Mouse (Mus musculus) testis, adult 10 weeks (tissue): Measurements from ENCODE around the gene Ssxb2. TPM values are rescaled to one million over a fixed set of nuclear protein-coding genes. Genes with fewer than 3 reads are reported as not detected.

ENCODE experiments used
- polyA plus RNA-seq: library from polyadenylated mRNA; stranded (reverse); fragments of 350-450 nt; fragmentation: Illumina TruSeq; extraction: RNeasy Lipid Tissue Mini Kit (QIAGEN cat#74804); gene quantifications from one replicate; pipeline ENCODE4 v1.2.3, GENCODE M21; 2014; ENCODE audit warnings: low read depth, low replicate concordance

Ssxb2 gene
- polyA plus RNA-seq, result 20.5 TPM

GRCm38 (mm10) chrX:8461626-8462025 lies at the start of gene Ssxb2:
TSS of gene Ssxb2 (minus strand) at chrX:8461726.

GRCm38 (mm10) chrX:8413005-8413404 lies 48.5 kb downstream of the Ssxb2 start, which contains the start of gene Ssxb1:
TSS of gene Ssxb1 (plus strand) at chrX:8413305.

Other genes starting within 250 kb of the Ssxb2 start
- 2.8 TPM for gene Ftsj1, start 209.3 kb downstream of the Ssxb2 start, polyA plus RNA-seq
- 3.0 TPM for gene Slc38a5, start 190.6 kb downstream of the Ssxb2 start, polyA plus RNA-seq
- gene Ssxb10, start 134.3 kb downstream of the Ssxb2 start, polyA plus RNA-seq, result 1.8 TPM
- not detected for gene Ssxb9, start 94.7 kb downstream of the Ssxb2 start, polyA plus RNA-seq
- gene Ssxb1, start 48.4 kb downstream of the Ssxb2 start, polyA plus RNA-seq, result 20.1 TPM
- gene Gm14459, start 63.2 kb upstream of the Ssxb2 start, polyA plus RNA-seq, result 3.1 TPM
- gene Ssxb6, start 86.5 kb upstream of the Ssxb2 start, polyA plus RNA-seq, result 12.6 TPM
- gene Ssxb3, start 130.1 kb upstream of the Ssxb2 start, polyA plus RNA-seq, result 8.5 TPM
- gene Ssxb8, start 229.1 kb upstream of the Ssxb2 start, polyA plus RNA-seq, result 7.4 TPM